Mouse (Mus musculus): Measurements from ENCODE around the gene Rab17.

Gene Rab17

GRCm38 (mm10) chr1:90969347-90969784 lies at the start of gene Rab17:
TSS of gene Rab17 (minus strand) at chr1:90969661.
- no peak for DNase-seq (ENCODE audit: low spot score)

DNA sequence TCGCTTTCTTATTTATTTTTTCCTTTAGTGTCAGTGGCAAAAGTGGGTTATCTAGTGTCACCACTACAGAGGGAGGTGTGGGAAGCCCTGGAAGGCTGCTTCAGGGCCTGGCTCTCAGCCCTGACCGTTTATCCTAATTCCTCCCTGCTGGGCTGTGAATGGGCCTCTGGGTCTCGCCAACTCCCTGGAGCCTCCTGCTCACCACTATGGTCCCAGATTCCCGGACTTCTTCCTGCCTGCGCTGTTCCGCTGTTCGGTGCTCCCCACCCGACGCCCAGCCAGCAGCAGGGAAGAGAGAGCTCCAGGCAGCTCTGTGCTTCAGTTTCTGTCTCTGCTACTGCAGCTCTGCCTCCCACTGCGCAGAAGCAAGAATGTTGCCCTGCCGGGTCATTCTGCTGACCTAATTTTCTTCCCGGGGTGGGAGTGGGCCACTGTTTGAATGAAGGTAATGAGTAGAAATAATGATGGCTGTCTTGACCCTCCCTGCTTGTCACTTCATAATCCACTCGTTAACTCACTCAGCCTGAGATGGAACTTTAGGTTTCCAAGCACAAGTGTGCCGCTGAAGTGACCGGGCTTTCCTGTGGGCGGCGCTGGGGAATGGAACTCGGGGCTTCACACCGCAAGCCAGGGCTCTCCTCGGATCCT lies 47.8 kb upstream of the Rab17 start:
- DNase-seq (ENCODE audit: low spot score) = no peak

DNA sequence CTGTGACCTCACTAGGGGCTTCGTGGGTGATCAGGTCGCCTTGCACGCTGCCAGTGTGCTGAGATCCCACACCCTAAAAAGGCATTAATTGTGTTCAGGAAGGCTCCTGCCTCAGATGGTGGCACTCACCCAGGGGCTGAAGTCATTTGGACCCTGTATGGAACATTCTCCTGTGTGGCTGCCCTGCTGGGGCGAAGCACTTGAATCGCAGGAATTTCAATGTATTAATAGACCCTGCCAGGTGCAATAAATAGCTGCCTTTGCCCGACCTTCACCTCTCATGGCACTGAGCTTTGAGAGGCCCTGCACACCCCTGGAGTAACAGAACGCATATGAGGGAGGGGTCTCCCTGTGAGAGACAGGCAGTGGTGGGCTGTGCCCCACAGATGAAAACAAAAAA lies 46.1 kb upstream of the Rab17 start:
- no peak for DNase-seq (ENCODE audit: low spot score)

DNA sequence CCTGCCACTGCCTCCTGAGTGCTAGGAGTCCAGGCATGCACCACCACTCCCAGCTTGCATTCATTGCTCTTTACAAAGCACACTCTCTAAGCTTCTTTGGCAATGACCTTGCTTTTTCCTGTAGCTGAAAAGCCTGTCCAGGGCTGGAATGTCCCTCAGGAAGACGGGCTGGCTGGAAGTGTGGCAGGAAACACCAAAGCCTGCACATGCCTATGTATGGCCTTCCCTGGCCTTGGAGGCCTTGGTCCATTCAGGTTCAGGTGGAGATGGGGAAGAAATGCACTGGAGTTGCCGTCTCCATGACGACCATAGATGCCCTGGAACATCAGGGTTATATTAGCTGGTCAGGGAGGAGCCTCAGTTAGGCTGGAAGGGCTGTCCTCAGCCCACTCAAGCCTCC lies 44.3 kb upstream of the Rab17 start:
- DNase-seq (ENCODE audit: low spot score) = no peak

GRCm38 (mm10) chr1:91011336-91011735 lies 41.9 kb upstream of the Rab17 start:
- no peak for DNase-seq (ENCODE audit: low spot score)

DNA sequence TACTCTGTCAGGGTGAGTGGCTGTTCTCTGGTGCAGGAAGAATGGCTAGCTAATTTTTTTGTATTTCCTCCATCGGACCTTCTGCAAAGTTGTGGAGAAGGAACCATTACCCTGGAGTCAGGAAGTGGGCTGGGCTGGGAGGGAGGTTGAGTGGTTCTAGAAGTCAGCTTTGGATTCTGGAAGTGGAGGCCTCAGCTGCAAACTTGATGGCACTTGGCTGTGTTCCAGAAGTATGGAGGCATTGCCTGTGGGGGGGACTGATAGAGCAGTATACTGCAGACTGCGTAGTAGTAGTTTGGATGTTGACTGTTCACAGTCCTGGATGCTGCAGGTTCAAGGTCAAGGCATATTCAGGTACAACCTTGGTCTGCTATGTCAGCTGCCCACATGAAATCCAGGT lies 41.3 kb upstream of the Rab17 start:
- DNase-seq (ENCODE audit: low spot score) = no peak

DNA sequence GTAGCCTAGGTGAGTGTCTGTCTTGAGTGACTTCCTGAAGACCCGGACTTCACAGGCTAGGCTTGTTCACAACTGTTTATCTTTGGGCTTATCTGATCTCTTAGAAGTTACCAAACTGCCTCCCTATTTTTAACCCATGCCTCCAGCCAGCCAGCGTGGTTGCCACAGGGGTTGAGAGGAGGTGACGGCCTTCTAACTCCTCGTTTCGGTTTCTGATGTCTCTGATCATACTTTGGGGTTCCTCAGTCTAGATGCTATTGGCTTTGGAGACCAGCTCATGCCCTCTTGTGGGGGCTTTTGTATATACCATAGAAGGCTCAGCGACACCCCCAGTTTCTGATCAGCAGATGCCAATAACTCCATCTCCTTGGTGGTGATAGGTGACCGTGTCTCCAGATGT lies 40.8 kb upstream of the Rab17 start:
- no peak for DNase-seq (ENCODE audit: low spot score)

DNA sequence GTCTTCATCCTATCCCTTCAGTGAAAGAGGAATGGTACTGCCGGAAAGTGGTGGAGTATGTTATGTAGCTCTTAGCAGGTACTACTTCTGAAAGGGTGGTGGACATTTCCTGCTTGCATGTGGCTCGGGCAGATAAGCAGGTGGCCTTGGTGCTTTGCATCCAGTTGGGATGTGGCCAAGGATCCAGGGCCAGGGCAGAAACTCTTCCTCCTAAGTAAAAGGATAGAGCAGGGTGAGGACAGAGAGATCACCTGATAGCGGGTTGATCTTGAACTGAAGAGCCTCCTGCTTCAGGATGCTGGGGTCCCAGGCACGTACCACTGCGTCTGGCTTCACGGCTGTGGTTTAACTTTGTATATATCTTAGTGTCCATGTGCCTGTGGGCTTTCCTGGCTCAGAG lies 39.8 kb upstream of the Rab17 start:
- no peak for DNase-seq (ENCODE audit: low spot score)

GRCm38 (mm10) chr1:91008746-91009145 lies 39.3 kb upstream of the Rab17 start:
- DNase-seq (ENCODE audit: low spot score) = no peak

DNA sequence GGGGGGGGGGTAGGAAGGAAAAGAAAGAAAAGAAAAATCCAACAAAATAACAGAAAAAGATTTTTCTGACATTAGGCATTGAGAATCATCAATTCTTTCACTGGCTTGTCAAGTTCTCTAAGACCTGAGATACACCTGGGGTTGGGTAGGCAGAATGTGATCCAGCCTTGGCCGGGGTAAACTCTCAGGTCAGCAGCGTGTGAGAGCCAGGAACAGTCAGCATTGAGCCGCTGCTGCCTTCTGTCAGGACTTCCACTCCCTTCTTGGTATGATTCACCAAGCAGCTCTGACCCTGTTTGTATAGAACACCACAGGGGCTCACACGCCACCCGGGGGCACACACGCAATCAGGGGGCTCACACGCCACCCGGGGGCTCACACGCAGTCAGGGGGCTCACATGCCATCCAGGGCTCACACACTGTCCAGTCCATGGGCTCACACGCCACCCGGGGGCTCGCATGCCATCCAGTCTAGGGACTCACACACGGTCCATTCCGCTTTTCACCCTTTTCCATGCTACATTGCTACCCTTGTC lies 38.8 kb upstream of the Rab17 start:
- DNase-seq (ENCODE audit: low spot score) = no peak

DNA sequence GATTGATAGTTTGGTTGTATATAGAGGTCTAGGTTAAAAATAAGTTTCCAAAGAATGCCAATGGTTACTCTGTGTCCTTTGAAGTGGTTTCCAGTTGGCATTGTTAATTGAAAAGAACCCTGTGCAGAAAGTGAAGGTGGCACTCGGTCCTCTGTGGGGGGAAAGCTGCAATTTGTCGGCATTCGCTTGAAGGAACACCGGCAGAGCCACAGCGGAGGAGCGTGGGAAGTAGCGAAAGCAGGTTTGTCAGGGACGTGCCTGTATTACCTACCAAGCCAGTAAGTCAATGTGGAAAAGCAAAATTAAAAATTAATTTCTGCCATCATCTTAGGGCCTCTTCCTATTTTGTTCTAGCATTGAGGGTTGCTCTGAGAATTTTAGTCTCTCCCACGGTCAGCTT lies 37.2 kb upstream of the Rab17 start:
- DNase-seq (ENCODE audit: low spot score) = no peak

DNA sequence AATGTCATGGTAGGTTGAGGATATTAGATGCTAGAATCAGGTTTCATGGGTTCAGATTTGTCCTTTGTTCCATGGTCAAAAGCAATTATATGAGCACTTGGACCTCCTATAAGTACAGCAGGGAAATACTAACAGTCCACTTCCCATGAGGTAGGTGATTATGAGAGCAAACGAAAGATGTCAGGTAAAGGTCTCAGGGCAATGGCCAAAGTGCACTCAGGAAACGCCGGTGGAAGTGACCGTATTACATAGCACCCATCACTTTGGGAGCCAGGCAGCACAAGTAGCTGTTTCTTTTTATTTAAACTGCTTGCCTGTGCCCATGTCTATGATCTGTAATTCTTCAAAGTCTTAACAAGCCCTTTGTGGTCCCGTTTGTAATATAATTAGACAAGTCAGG lies 36.6 kb upstream of the Rab17 start:
- DNase-seq (ENCODE audit: low spot score) = no peak

DNA sequence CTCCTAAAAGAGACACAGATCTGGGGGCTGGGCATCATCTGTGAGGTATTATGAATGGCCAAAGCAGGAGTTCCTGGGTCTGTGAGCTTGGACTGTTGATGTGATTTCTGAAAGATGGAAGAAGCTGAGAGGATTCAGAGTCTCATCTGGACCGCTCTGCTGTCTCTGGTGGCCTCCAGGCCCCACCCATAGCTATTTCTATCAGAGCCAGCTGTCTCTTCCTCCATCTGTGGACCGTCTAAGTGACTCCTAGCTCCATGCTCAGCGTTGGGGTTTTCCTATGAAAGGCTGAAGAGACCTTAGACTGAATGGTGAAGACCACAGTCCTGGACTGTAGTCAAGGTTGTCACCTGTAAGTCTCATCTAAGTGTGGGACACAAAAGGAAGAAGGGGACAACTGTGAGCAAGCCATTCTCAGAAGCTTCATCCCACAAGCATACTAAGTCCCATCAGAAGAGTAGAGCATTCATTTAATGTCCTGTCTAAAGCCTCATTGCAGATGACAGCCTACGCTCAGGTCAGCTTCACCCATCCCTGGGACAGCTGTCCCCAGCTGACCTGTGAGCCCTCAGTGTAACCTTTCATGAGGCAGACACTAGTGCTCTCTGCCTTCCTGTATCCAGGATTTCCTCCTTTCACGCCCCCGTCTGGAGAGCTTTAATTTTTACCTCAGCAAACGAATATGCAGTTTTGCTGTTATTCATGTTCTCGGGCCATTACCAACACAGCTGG lies 34.2 kb upstream of the Rab17 start:
- no peak for DNase-seq (ENCODE audit: low spot score)

DNA sequence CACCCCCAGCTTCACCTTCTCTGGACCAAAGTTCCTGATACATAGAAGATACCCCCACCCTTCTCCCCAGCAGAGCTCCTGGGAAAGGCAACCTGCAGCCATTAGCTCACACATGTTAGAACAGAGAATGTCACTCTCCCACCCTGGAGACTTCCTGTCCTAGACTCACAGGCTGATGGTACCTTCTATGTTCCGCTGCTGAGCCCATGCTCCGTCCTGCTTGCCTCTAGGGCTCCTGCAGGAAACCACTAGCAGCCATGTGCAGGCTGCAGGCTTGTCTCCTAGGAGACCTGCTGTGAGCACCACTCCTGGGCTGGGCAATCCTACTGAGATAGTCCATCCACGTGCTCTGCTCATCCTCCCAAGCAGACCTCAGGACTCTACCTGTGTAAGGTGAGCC lies 33.2 kb upstream of the Rab17 start:
- no peak for DNase-seq (ENCODE audit: low spot score)

GRCm38 (mm10) chr1:91001871-91002539 lies 32.5 kb upstream of the Rab17 start:
- no peak for DNase-seq (ENCODE audit: low spot score)

- DNase-seq (ENCODE audit: low spot score) = no peak
Measured at GRCm38 (mm10) chr1:91001101-91001500, 31.6 kb upstream of the Rab17 start.

DNA sequence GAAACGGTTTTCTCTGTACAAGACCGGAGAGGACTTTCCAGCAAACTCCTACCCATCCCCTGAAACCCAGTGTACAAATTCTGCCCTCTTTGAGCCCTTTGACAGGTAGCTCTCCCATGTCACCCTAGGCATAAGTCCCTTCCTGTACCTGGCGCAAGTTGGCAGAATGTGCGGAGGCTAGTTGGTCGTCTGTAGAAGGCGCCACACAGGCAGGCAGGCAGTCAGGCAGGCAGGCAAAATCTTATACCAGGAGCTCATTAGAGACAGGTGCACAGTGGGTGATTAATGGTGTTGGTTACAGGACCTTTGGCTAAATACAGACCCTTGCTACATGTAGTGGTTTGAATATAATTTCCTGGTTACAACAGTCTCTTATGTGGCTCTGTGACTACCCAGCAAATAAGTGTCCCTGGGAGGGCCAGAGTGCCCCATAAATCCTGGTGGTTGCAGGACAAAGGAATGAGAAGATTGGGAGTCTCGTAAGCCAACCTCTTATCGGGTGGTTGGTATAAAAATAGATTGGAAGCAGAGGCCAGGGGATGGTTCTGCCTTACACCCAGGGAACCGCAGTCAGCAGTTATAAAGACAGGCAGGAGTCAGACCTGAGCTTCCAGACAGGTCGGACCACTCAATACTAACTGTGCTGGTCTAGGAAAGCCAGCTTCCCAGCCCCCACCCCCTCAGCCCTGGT lies 30.6 kb upstream of the Rab17 start:
- DNase-seq (ENCODE audit: low spot score) = no peak

GRCm38 (mm10) chr1:90998891-90999611 lies 29.6 kb upstream of the Rab17 start:
- DNase-seq (ENCODE audit: low spot score) = no peak

DNA sequence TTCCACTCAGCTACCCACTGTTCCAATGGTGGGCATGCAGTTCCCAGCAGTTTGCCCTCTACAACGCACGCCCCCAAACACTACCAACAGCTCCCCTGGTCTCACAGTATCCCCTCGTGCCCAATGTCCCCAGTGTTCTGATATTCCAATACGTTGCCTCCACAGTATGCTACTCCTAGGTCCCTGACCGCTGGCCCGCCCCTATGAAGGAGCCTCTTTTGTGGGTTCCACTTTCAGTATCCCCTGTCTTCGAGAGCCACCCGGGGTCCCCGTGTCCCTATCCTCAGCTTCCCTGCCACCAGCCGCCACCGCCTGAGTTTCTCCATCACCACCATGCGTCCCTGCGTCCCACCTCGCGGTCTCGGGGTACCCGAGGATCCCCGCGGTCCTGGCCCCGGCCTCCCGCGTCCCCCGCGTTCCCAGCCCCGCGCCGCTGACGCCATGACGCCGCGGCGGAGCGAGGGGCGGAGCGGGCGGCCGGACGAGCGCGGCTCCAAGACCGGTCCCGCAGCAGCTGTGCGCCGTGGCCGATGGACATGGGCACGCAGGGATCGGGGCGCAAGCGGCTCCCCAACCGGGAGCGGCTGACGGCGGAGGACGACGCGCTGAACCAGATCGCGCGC lies 28.9 kb upstream of the Rab17 start, which contains the start of gene Lrrfip1:
Gene Lrrfip1 (plus strand): TSS at position 470 of the 623 bp plus-strand sequence.
- DNase-seq (ENCODE audit: low spot score) = peak; percentile 63

DNA sequence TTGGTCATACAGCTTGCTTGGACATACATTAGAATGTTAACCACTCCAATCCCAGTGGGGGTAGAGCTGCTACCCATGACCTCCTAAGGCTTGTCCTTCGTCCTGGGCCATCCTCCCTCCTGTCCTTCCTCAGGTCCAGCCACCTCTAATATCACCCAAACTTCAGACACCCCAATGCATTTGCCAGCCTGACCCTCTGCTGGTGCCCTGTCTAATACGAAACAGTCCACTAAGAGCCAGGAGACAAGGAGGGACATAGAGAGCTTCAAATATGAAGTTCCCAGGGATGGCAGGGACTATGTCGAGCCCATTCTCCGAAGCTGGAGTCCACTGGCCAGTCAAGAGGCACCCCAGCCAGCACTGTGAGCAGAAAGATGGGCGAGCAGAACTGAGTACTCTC lies 28.2 kb upstream of the Rab17 start:
- no peak for DNase-seq (ENCODE audit: low spot score)

GRCm38 (mm10) chr1:90997136-90997535 lies 27.7 kb upstream of the Rab17 start:
- no peak for DNase-seq (ENCODE audit: low spot score)

All from ovary, postnatal 36 days (tissue).